Mouse (Mus musculus) thymus, adult 2 months (tissue): Measurements from ENCODE around the gene Stk38l. TPM values are rescaled to one million over a fixed set of nuclear protein-coding genes. Genes with fewer than 3 reads are reported as not detected.

ENCODE experiments used
- DNase-seq: peaks from one replicate; pipeline ENCODE4 v3.0.0; 2021
- H3K27ac ChIP-seq: fragments of 200-500 bp; 2 replicates; pipeline ENCODE4 v1.5.1; 2012; ENCODE audit warnings: low read length, control low read depth; ENCODE audit not compliant: control insufficient read depth, insufficient read depth
- H3K27me3 ChIP-seq: fragments of 200-500 bp; 2 replicates; pipeline ENCODE4 v1.6.1; 2012; ENCODE audit warnings: mild to moderate bottlenecking, low read length, moderate library complexity, mixed read lengths; ENCODE audit not compliant: control insufficient read depth, insufficient read depth
- H3K36me3 ChIP-seq: fragments of 200-500 bp; 2 replicates; pipeline ENCODE4 v1.6.1; 2012; ENCODE audit warnings: mild to moderate bottlenecking, low read length, moderate library complexity; ENCODE audit not compliant: control insufficient read depth, insufficient read depth
- H3K4me1 ChIP-seq: fragments of 200-500 bp; replicated peaks from 2 replicates; pipeline ENCODE4 v1.6.1; 2012; ENCODE audit warnings: low read length; ENCODE audit not compliant: control insufficient read depth, insufficient read depth
- H3K4me3 ChIP-seq: fragments of 200-500 bp; 2 replicates; pipeline ENCODE4 v1.5.1; 2012; ENCODE audit warnings: mild to moderate bottlenecking, low read length, control low read depth, moderate library complexity; ENCODE audit not compliant: control insufficient read depth, insufficient read depth
- CTCF ChIP-seq: fragments of 200-500 bp; IDR thresholded peaks from 2 replicates; pipeline ENCODE4 v1.5.1; 2012; ENCODE audit warnings: mild to moderate bottlenecking, control low read depth, low read length, moderate library complexity, borderline replicate concordance; ENCODE audit not compliant: control insufficient read depth, poor library complexity, insufficient read depth; ENCODE audit errors: extremely low read depth
- POLR2A ChIP-seq: fragments of 200-500 bp; IDR thresholded peaks from 2 replicates; pipeline ENCODE4 v1.6.1; 2012; ENCODE audit warnings: mild to moderate bottlenecking, low read length, control low read depth, moderate library complexity; ENCODE audit not compliant: control insufficient read depth, poor library complexity, insufficient read depth; ENCODE audit errors: extremely low read depth
- WGBS: fragments of 180-500 bp; shearing (Covaris S2); methylation state at CpG from one replicate; pipeline ENCODE4 v1.1.7; 2018; 5-methylcytosine and 5-hydroxymethylcytosine counted together
- polyA plus RNA-seq: library from polyadenylated mRNA; depleted of rRNA; stranded (reverse); fragments of >200 nt; gene quantifications from 2 replicates; pipeline ENCODE4 v1.2.3, GENCODE M21; 2012

Gene Stk38l
- polyA plus RNA-seq, 1 experiment = 3.8 TPM

GRCm38 (mm10) chr6:146688010-146688409, 36.8 kb upstream of the Stk38l start:
- H3K27ac ChIP-seq = no peak overlapping the region
- H3K27me3 ChIP-seq = no peaks in the 10 kb centered on the region
- no peak for DNase-seq
- 92% methylated on average over 7 of the region's 7 CpGs for WGBS
- TF ChIP-seq POLR2A = no peak
- no peak for TF ChIP-seq CTCF
- H3K4me1 ChIP-seq = no peaks in the 10 kb centered on the region
- no peaks in the 10 kb centered on the region for H3K36me3 ChIP-seq
- H3K4me3 ChIP-seq = no peak overlapping the region

- Histone ChIP-seq H3K36me3 (no peaks in the 10 kb centered on the region), H3K4me3 (no peak overlapping the region), H3K27me3 (no peaks in the 10 kb centered on the region), H3K4me1 (no peaks in the 10 kb centered on the region), H3K27ac (no peak overlapping the region)
- DNase-seq = no peak
- WGBS = 92% methylated on average over 5 of the region's 5 CpGs
- TF ChIP-seq POLR2A = no peak
- no peak for TF ChIP-seq CTCF
Observed at GRCm38 (mm10) chr6:146688861-146689260, 35.9 kb upstream of the Stk38l start.

GRCm38 (mm10) chr6:146697767-146698166, 27.0 kb upstream of the Stk38l start:
- DNase-seq = no peak
- Histone ChIP-seq H3K27me3 (no peaks in the 10 kb centered on the region), H3K36me3 (no peaks in the 10 kb centered on the region), H3K4me1 (0 out of 2 replicates have a peak, but pooled peaks cover 3% of the 10 kb centered on the region), H3K27ac (no peak overlapping the region), H3K4me3 (no peak overlapping the region)
- TF ChIP-seq CTCF = no peak
- TF ChIP-seq POLR2A = no peak
- 89% methylated on average over 5 of the region's 5 CpGs for WGBS

- H3K36me3 ChIP-seq = no peaks in the 10 kb centered on the region
- no peak for DNase-seq
- no peak overlapping the region for H3K4me3 ChIP-seq
- TF ChIP-seq CTCF (no peak), POLR2A (no peak)
- WGBS = 97% methylated on average over 4 of the region's 4 CpGs
- H3K4me1 ChIP-seq = 0 out of 2 replicates have a peak, but pooled peaks cover 3% of the 10 kb centered on the region
- no peaks in the 10 kb centered on the region for H3K27me3 ChIP-seq
- no peak overlapping the region for H3K27ac ChIP-seq
Observed at GRCm38 (mm10) chr6:146698376-146698775, 26.4 kb upstream of the Stk38l start.

GRCm38 (mm10) chr6:146700461-146700860, 24.3 kb upstream of the Stk38l start:
- Histone ChIP-seq H3K36me3 (no peaks in the 10 kb centered on the region), H3K4me1 (0 out of 2 replicates have a peak, but pooled peaks cover 3% of the 10 kb centered on the region), H3K27me3 (no peaks in the 10 kb centered on the region), H3K4me3 (no peak overlapping the region), H3K27ac (no peak overlapping the region)
- DNase-seq = no peak
- TF ChIP-seq POLR2A (no peak), CTCF (no peak)
- WGBS = 96% methylated on average over 1 of the region's 1 CpGs

- no peak overlapping the region for H3K27ac ChIP-seq
- H3K36me3 ChIP-seq = no peaks in the 10 kb centered on the region
- 0 out of 2 replicates have a peak, but pooled peaks cover 3% of the 10 kb centered on the region for H3K4me1 ChIP-seq
- TF ChIP-seq CTCF (no peak), POLR2A (no peak)
- no peak for DNase-seq
- no peak overlapping the region for H3K4me3 ChIP-seq
- H3K27me3 ChIP-seq = no peaks in the 10 kb centered on the region
- WGBS = 23% methylated on average over 11 of the region's 11 CpGs
Observed at GRCm38 (mm10) chr6:146702126-146702881, 22.5 kb upstream of the Stk38l start.
